Mouse (Mus musculus): ENCODE data around the gene Cdh16.
"Not testable (repeated sequence)": the region's sequence is repeated elsewhere in the genome, so short reads cannot be mapped to it uniquely, and the experiment has no call there.

The Cdh16 gene

DNA sequence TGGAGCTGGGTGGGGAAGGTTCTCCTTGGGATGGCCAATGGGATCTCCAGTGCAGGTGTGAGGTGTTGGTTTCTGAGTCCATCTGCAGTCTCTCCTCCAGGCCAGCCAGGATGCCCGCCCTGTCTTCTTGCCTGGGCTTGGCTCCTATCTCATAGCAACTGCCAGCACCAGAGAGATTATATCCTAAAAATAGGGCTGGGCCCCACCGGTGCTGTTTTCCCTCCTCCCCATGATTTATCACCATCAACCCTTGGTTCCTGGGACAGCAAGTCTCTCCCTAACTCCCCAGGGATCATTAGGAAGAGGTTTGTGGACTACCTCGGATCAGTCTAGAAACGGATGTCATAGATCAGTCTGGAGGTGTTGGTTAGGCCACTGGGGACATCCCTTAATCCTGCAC is 11.1 kb downstream of the Cdh16 start:
- no peak for DNase-seq (ENCODE audit: low spot score in 2 of 2)

DNA sequence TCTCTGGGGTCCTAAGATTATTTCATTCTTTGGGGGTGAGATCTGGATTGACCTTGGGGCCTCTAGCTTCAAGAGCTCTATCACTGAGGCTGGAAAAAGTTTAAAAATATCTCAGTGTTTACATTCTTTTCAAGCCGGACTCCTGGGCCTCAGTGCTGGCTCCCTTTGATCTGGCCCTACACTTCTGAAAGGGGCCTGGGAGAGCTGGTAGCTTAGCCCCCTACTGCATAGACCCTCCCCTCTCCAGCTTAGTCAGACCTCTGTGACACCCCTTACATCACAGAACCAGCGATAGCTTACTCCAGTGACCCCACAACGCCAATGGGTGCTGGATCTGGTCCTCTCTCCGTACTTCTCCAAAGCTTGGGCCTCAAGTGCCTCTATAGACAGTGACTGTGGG is 12.6 kb downstream of the Cdh16 start:
- no peak for DNase-seq (ENCODE audit: low spot score in 2 of 2)

DNA sequence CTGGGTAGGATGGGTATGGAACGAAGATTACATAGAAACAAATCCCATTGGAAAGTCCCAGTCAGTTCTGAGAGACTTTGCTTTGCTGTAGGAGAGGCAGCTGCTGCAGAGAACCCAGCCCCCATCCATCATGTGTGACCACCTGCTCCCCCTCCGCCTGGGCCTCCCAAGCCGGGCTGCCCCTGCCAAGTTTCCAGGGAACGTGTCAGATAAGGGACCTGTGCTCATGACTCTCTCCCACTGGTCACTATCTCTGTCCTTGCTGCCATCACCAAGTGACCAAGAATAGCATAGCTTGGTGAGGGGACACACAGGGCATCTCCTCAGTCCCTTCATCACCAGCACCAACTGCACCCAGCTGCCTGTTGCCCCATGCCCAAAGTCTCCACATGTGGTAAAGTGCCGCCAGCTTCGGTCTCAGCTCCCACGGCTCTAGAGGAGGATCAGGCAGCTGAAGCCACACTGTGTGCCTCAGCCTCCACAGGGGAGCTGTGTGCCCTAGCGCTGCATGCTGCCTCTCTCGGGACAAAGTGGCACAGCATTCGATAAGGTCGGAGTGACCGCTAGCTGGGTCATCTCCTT is 13.9 kb downstream of the Cdh16 start:
- DNase-seq (ENCODE audit: low spot score in 2 of 2): no peak

DNA sequence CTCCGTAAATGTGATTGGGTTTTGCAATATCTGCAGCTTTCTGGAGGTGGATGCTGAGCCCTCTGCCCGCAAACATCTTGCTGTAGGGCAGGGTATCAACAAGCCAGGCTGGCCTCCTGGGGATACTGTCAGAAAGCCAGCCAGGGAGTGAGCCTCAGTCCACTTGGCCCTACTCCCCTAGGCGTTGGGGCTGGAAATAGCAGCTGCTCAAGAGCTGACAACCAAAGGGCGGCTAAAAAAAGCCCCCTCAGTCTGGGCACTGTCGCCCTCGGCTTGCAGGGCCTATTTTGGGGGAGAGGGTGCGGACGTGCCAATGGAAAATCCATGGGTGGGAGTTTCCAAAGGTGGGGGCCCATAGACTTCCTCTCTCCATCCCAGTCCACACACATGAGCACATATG is 15.0 kb downstream of the Cdh16 start:
- DNase-seq (ENCODE audit: low spot score in 2 of 2): no peak

DNA sequence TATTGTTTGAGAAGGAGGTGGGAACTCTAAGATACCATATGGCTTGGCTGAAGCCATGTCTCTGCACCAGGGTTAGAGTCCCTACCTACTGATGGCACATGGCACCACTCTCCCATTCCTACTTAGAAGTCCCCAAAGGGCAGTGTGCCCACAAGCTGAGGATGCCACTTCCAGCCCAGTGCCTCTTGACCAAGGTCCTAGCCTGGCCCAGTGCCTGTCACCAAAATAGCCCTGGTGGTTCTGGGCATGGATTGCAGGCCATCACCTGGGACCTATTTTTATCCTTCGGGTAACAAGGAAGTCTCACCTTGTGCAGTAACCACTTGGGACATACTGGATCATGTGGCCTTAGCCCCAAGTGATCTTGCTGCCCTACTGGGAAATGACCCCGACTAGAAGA is 16.3 kb downstream of the Cdh16 start:
- no peak for DNase-seq (ENCODE audit: low spot score in 2 of 2)

DNA sequence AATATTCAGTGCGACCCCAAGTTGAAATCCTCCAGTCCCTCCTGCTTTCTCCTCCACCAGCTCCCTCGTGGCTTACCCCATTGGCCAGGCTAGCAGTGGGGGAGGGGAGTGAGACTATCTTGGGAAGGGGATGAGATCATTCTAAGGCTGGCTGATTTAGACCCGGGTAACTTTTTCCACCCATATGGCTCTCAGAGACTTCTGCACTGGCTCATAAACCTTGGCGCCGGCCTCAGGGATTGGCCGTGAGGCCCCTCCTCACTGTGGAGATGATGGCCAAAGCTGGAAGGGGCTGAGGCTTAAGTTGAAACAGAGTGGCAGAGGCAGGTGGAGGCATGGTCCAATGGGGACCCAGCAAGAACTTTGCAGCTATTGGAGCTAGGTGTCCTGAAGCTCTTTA is 17.9 kb downstream of the Cdh16 start:
- no peak for DNase-seq (ENCODE audit: low spot score in 2 of 2)

DNA sequence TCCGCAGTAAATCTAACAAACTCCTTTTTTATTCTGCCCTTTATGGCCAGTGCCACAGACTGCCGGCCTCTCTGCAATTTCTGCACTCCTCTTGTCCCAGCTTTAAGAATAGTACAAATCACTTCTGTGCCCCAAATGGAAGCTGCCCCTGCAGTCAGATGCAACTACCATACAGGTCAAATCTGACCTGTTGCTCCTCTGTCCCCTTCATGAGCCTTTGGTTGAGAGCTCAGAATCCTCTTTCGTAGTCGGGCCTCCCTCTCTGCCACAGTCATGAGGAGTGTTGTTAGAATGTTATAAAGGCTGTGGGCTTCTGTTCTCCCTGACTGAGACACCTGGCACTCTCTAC is 21.0 kb downstream of the Cdh16 start:
- DNase-seq (ENCODE audit: low spot score in 2 of 2): no peak

DNA sequence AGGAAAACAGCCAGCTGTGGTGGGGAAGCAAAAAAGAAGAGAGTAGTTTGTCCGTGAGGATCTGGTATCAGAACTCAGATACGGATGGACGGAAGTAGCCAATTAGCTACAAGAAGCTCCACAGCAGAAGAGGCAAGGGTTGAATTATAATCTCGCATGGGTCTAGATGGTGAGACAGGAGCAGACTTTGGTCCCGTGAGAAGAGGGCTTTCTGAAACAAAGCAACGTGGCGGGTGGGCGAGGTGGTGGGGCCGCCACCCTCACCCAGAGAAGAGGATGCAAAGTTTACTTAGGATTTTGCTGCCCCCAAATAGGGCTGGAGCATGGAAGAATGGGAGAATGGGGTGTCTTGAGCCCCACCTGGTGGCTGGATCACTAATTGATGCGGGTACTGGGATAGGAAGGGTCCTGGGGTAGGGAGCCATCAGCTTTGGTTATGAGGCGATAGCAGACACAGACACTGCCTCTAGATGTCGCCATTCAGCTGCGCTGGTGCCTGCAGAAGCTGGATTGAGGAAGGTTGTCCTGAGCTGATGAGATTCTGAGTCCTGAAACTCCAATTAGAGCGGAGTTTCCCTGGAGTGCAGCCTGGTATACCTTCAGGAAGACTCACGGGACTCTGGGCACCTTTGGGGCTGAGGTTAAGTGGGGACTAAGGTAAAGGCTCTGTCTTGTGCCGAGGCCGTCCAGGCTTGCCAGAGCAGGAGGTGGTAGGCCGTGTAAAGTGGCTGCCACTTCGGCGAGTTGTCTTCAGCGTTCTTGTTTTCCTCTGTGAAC is 21.5 kb downstream of the Cdh16 start:
- peak; percentile 70 to 78 for DNase-seq (ENCODE audit: low spot score in 2 of 2)

DNA sequence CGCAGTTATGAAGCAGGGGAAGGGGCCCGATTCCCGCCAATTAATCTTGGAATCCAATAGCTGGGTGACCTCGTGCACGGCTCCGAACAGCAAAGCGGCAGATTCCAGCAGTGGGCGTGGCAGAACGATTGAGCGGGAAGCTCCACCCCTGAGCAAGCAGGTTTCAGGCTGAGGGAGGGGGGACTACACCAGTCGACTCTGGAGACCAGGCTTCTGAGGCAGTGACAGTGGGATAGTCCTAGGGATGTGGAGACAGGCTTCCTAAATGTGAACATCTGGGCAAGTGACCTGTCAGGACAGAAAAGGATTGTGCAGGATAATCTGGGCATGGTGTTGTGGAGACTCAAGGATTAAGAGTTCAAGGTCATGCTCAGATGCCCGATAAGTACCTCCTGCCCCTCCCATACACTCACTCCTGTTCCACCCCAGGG is 22.2 kb downstream of the Cdh16 start:
- DNase-seq (ENCODE audit: low spot score in 2 of 2): no peak

DNA sequence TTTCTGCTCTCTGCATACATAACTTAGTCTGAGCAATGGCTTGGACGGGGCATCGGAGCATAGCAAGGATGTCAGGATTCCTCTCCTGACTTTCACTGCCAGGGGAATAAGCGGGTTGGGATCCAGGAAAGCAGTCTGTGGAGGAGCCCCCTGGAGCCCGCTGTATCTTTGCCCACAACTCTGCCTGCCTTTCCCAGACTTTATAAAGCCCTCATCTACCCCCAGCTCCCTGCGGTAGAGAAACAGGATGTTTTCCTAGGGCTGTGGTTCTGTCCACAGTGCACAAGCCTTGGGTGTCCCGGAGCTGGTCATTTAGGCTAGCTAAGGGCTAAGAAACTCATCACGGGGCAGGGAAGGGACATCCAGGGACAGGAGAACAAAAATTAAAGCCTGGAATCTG is 22.8 kb downstream of the Cdh16 start:
- no peak for DNase-seq (ENCODE audit: low spot score in 2 of 2)

DNA sequence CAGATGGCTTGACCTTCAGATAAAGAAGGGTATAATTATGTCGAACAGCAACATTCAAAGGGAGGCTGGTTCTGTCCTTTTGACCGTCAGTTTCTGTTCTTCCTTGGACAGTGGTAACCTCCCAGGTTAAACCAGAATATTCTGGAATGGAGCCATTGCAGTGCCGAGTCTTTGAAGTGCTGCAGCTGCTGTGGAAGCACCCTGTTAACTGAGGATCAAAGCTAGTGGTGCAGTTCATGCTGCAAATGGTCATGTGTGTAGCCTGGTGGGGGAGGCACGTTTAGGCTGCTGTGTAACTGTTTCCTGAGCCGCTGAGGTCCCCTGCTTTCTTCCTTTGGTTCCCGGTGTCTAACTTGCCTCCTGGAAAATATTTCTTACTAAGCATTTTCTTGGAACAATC is 25.7 kb downstream of the Cdh16 start:
- DNase-seq (ENCODE audit: low spot score in 2 of 2): no peak

DNA sequence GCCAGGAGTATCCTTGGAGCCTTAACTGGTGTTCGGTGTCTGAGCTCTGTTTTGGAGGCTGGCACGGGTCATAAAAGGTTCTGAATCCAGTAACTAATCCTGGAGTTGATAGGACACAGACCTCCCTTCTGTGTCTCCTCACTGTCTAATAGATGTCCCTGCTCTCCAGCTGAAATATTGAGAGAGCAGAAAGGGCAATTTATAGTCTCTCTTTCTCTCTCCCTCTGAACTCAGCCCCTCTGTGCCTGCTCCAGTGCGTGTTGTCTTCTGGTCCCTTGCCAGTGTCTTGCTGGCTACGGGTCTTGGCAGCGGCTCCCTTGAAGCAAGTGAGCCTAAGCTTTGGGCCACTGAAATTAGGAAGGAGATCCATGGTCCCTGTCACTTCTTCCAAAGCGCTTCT is 26.5 kb downstream of the Cdh16 start:
- DNase-seq (ENCODE audit: low spot score in 2 of 2): no peak

DNA sequence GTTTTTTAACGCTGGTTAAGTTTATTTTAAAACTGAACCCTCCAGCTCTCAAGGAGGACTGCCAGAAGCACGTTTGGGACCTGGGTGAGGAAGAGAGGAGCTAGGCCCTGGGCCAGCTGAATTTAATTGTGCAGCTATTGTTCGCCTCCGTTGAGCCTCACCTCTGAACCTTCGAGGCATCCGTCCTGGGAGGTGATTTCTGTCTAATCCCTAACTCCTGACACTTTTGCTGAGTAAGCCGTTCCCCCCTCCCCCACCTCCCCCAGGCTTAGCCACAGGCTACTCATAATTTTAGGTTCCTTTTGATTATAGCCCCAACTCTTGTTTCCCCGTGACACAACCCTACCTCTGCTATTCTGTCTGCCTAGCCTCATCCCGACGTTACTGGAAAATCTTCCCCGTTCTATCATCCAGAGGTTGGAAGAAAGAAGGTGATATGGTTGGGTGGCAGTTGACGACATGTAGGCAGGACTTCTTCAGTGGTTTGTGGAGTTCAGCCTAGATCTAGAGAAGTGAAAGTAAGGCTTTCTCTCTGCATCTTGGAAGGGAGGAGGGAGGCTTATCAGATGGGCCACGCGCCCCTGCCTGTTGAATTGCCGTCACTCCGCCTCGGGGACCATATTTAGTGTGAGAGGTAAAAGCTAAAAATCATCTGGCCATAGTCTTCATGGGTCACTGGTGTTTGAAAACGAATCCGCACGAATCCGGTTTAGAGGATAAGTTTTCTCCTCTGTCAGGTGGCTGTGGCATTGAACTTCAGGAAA is 28.2 kb downstream of the Cdh16 start:
- DNase-seq (ENCODE audit: low spot score in 2 of 2): no peak

DNA sequence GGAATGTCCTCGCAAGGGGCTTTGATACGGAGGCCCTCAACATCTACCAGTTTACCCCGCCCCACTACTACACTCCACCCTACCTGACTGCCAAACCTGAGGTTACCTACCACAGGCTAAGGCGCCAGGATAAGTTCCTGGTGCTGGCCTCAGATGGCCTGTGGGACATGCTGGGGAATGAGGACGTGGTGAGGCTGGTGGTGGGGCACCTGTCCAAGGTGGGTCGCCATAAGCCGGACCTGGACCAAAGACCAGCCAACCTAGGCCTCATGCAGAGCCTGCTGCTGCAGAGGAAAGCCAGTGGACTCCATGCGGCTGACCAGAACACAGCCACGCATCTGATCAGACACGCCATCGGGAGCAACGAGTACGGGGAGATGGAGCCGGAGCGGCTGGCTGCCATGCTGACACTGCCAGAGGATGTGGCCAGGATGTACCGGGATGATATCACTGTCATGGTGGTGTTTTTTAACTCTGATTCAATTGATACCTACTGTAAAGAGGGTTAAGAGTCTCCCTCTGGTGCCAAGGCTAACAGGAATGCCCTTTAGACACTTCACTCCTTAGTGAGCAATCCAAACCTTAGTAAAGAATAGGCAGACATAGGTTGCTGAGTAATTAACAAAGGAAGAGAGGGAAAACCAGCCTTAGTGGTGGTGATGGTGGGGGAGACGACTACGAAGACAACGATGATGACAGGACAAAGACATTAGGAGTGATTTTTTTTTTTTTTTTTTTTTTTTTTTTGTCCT is 29.4 kb downstream of the Cdh16 start:
- DNase-seq (ENCODE audit: low spot score in 2 of 2): no peak

DNA sequence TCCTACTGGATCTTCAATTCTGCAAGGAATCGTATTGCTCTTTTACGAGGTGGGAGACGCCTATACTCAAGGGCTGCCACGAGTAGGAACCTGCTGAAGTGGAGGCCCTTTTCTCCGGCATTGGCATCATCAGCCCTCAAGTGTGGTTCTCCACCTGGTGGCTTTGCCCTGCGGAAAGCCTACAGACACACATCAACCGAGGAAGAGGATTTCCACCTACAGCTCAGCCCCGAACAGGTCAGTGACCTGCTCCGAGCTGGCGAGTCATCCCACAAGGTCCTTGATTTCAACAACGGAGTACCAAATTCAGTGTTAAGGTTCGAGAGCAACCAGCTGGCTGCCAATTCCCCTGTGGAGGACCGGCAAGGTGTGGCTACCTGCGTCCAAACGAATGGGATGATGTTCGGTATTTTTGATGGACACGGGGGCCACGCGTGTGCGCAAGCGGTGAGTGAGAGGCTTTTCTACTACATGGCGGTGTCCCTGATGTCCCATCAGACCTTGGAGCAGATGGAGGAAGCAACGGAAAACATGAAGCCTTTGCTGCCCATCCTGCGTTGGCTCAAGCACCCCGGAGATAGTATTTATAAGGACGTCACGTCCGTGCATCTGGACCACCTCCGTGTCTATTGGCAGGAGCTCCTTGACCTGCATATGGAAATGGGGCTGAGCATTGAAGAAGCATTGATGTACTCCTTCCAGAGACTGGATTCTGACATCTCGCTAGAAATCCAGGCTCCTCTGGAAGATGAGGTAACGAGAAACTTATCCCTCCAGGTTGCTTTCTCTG is 30.5 kb downstream of the Cdh16 start:
- no peak for DNase-seq (ENCODE audit: low spot score in 2 of 2)

DNA sequence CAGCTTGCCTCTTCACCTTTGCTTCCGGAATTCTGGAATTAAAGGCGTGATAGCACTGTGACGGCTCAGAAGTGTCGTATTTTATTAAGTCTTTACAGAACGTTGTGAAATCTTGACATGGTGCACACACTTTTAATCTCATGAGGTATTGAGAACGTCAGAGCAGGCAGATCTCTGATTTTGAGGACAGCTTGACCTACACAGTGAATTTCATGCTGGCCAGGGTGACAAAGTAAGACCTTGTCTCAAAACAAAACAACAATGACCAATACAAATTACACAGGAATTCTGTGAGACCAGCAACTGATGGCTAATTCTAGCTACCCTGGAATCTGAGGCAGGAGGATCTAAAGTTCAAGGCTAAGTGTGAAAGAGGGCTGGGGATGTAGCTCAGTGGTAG is 31.6 kb downstream of the Cdh16 start:
- no peak for DNase-seq (ENCODE audit: low spot score in 2 of 2)

DNA sequence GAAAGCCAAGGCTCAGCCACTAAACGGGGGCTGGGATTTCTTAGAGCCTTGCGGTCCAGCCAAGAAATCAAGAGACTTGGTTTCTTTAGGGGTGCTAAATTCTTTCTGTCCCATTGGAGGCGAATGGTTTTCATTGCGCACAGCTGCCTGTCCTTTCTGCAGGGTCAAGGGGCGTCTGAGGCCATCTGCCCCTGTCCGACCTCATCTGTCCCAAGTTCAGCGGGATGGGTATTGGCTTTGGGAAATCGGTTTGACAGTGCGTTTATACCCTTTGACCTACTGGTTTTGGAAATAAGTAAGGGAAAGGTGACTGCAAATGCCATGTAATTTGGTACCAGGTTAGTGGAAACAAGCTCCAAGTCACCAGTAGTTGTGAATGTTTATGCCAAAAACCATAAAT is 32.3 kb downstream of the Cdh16 start:
- DNase-seq (ENCODE audit: low spot score in 2 of 2): no peak

DNA sequence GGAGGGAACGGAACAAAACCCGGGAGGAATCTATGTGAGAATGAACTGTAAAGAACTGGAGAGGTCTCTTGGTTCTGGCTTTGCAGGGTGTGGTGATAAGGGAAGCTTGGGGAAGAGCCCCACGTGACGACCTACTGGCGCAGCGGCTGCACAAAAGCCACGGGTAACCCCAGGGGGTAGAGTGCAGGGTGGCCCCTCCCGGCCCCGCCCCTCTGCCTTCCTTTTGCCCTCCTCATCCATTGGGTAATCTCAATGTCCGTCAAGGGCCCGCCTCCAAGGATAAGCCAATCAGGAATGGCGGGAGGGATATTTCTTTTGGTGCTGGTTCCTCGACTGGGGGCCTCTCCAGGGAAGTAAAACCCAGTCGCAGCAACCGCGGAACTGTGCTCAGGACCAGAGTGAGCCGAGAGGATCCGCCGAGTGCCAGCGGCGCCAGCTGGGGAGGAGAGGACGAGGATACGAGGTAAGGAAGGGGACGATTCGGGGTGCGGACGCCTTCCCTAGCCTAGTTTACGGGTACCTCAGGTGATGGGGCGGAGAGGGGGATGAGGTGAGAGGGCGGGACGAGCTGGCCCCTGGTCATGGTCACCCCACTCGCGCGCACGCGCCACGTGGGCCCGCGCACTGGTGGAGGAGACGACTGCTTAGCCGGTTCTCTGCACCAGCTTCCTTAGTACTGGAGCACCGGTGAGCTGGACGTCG is 32.9 kb downstream of the Cdh16 start, which contains the start of gene Pdp2:
Gene Pdp2 (plus strand): TSS at position 319 of the 702 bp plus-strand sequence.
- DNase-seq (ENCODE audit: low spot score in 2 of 2): peak; percentile 89 to 91

DNA sequence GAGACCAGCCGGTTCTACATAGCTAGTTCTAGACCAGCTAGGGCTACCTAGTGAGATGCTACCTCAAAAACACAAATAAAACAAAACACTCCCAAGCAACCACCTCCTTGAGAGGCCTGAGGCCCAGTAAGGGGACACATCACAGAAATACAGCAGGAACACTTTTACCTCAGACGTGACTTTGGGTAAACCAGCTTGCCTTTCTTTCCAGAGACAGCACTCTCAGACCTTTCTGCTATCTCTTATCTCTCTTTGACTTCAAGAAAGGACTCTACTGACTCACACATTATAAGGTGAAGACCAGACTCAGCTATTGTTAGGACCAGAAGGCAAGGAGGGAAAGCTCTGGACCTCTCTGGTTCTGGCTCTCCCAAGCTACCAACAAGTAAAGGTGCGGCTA is 33.9 kb downstream of the Cdh16 start:
- no peak for DNase-seq (ENCODE audit: low spot score in 2 of 2)

DNA sequence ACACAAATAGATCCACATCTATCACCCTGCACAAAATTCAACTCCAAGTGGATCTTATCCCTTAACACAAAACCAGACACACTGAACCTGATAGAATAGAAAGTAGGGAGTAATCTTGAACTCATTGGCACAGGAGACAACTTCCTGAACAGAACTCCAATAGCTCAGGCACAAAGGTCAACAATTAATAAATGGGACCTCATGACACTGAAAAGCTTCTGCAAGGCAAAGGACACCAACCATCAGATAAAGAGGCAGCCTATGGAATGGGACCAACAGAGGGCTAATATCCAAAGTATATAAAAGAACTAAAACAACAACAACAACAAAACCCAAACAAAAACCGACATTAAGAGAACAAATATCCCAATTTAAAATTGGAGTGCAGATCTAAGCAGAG is 39.7 kb downstream of the Cdh16 start:
- no peak for DNase-seq (ENCODE audit: low spot score in 2 of 2)

DNA sequence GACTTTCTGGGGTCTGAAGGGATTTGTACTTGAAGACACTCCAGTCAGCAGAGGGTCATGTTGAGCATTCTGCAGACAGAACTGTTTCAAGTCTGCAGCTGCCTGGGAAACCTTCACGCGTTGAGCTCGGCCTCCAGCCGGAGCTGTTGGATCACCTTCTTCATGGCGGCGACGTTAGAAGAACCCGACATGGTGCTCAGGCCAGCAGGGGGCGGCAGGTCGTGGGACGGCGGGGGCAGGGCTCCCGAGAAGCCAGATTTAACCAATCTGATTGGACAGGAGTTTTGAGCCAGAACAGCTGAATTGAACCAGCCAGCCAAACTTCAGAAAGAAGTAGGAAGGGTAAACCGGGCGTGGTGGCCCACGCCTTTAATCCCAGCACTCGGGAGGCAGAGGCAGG is 46.6 kb downstream of the Cdh16 start:
- DNase-seq (ENCODE audit: low spot score in 2 of 2): not testable (repeated sequence)

Data from right cerebral cortex, postnatal 36 days (tissue).